Mouse (Mus musculus) midbrain, embryonic 14.5 days (tissue): ENCODE results near the gene Macrod2. TPM values are rescaled to one million over a fixed set of nuclear protein-coding genes. Genes with fewer than 3 reads are reported as not detected.
A peak's percentile ranks its signal among the peaks of the same experiment; 100 is the strongest.

Experiments used
- ATAC-seq: fragments of 200-750 bp; cut with Nextera tagmentation; 2 replicates; pipeline ENCODE4 v1.8.0; 2017; ENCODE audit warnings: moderate number of reproducible peaks, moderate library complexity; ENCODE audit not compliant: low FRiP score, low TSS enrichment
- DNase-seq: peaks from one replicate; pipeline ENCODE4 v3.0.0-alpha.2; 2015
- H3K27ac ChIP-seq: fragments of 300-500 bp; sonication (generic); replicated peaks from 2 replicates; pipeline ENCODE4 v1.5.1; 2014; ENCODE audit warnings: mild to moderate bottlenecking, low read depth, low read length, moderate library complexity
- H3K27me3 ChIP-seq: fragments of 300-500 bp; sonication (generic); 2 replicates; pipeline ENCODE4 v1.6.1; 2014; ENCODE audit warnings: low read length, control low read depth, mixed read lengths; ENCODE audit not compliant: control insufficient read depth, insufficient read depth
- H3K36me3 ChIP-seq: fragments of 300-500 bp; sonication (generic); 2 replicates; pipeline ENCODE4 v1.6.1; 2014; ENCODE audit warnings: low read length, control low read depth; ENCODE audit not compliant: control insufficient read depth, insufficient read depth
- H3K4me1 ChIP-seq: fragments of 300-500 bp; sonication (generic); 2 replicates; pipeline ENCODE4 v1.6.1; 2014; ENCODE audit warnings: mild to moderate bottlenecking, antibody characterized with exemption, low read length, control low read depth; ENCODE audit not compliant: control insufficient read depth, insufficient read depth
- H3K4me2 ChIP-seq: fragments of 300-500 bp; sonication (generic); 2 replicates; pipeline ENCODE4 v1.6.1; 2014; ENCODE audit warnings: mild to moderate bottlenecking, low read length, moderate library complexity
- H3K4me3 ChIP-seq: fragments of 300-500 bp; sonication (generic); replicated peaks from 2 replicates; pipeline ENCODE4 v1.5.1; 2014; ENCODE audit warnings: low read depth, low read length
- H3K9ac ChIP-seq: fragments of 300-500 bp; sonication (generic); replicated peaks from 2 replicates; pipeline ENCODE4 v1.6.1; 2014; ENCODE audit warnings: mild to moderate bottlenecking, low read length, moderate library complexity
- H3K9me3 ChIP-seq: fragments of 300-500 bp; sonication (generic); 2 replicates; pipeline ENCODE4 v1.6.1; 2016; ENCODE audit warnings: low read length, control low read depth, mixed read lengths; ENCODE audit not compliant: control insufficient read depth
- WGBS: fragments of 180-500 bp; shearing (Covaris S2); extraction: QIAGEN DNeasy Blood & Tissue Kit; methylation state at CpG from one replicate; pipeline ENCODE4 v1.1.7; 2014; 5-methylcytosine and 5-hydroxymethylcytosine counted together
- polyA plus RNA-seq: library from polyadenylated mRNA; unstranded; fragments of >200 nt; fragmentation: Nextera tagmentation; extraction: Ambion mirVana; gene quantifications from 2 replicates; pipeline ENCODE4 v1.2.1, GENCODE M21; 2014

Macrod2 gene
- polyA plus RNA-seq, 1 experiment from 2014 or later = 61.4 TPM

DNA sequence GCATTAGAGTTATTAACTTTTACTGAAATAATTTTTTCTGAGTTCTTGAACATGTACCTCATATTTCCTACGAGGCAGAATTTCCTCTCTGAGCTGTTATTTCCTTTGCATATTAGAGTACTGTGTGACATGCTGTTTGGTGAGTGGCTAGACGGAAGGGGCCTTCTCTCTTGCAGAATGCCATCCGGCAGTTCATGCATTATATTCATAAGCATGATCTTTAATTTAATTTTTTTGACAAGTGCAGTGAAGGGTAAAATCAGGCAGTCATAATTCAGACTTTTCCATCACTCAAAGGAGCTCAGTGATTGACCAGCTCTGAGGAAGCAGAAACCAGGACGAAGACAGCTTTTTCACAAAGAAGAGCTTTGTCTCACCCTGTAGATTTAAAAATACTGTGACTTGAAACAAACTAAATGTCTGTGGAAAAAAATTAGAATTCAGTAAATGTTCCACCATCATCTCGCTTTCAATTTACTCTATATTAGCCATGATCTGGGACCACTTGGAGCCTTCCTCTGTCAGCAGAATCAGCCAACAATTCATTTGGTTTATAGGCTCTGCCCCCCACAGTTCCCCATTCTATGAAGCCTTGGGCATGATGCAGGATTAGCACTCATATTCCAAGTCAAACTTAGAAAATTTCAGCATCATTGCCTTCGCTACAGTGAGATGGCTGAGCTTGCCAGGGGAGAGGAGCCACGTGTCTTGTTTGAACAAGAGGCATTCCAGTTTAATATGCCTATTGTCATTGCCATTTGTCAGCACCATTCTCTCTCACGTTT lies 1827.2 kb downstream of the Macrod2 start:
- Histone ChIP-seq H3K4me3 (no peak overlapping the region), H3K9ac (no peak overlapping the region), H3K9me3 (no peaks in the 10 kb centered on the region), H3K27ac (no peak overlapping the region), H3K4me1 (no peaks in the 10 kb centered on the region), H3K4me2 (no peak overlapping the region), H3K36me3 (no peaks in the 10 kb centered on the region), H3K27me3 (no peaks in the 10 kb centered on the region)
- 52% methylated on average over 8 of the region's 8 CpGs for WGBS
- DNase-seq (peak; percentile 32), ATAC-seq (no peak)

DNA sequence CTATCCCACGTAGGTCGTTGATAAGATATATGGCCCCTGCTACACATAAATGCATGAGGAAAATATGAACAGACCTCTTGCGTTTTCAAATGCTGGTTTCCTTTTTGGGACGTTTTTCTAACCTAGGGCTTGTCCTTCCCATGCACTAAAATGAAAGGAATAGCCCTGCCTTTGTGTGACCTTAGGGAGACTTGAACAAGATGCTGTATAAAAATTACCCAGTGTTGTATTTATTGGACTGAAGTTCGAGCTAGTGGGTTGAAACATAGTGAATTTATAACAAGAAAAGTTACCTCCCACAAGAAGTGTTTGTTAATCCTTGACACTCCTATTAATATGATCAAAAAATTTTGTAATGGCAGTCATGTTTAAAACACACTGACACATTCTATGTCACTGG lies 1827.8 kb downstream of the Macrod2 start:
- H3K27ac ChIP-seq = no peak overlapping the region
- DNase-seq (no peak), ATAC-seq (no peak)
- H3K4me2 ChIP-seq = no peak overlapping the region
- 88% methylated on average over 5 of the region's 5 CpGs for WGBS
- H3K36me3 ChIP-seq = no peaks in the 10 kb centered on the region
- H3K9ac ChIP-seq = no peak overlapping the region
- no peaks in the 10 kb centered on the region for H3K9me3 ChIP-seq
- H3K4me3 ChIP-seq = no peak overlapping the region
- no peaks in the 10 kb centered on the region for H3K27me3 ChIP-seq
- no peaks in the 10 kb centered on the region for H3K4me1 ChIP-seq

DNA sequence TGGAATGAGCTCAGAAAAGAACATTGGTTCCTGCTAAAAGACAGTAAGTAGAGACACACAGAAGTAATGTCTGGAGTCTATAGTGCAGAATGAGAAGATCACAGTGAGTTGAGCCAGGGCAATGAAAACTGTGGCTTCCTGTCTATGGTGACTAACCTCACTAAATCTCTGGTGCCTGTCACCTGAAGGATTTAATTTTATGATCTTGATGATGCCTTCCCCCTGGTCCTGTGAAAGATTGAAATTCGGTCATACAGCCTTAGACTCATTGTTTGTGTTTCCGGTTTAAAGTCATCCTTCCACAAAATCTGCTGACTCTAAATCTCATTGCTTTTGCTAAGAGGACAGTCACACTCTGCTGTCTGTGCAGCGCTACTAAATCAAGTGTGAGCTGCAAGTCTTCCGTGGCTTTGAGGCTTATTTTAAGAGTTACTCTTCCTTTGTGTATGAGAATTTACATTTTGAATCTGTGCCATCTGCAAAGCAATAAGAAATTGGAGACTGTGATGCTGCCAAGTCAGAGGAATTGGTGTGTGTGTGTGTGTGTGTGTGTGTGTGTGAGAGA lies 1836.0 kb downstream of the Macrod2 start:
- Histone ChIP-seq H3K4me2 (no peak overlapping the region), H3K36me3 (no peaks in the 10 kb centered on the region), H3K9me3 (no peaks in the 10 kb centered on the region), H3K9ac (no peak overlapping the region), H3K27ac (no peak overlapping the region), H3K27me3 (no peaks in the 10 kb centered on the region), H3K4me3 (no peak overlapping the region), H3K4me1 (no peaks in the 10 kb centered on the region)
- ATAC-seq = no peak
- no peak for DNase-seq
- WGBS = 80% methylated on average over 4 of the region's 4 CpGs

DNA sequence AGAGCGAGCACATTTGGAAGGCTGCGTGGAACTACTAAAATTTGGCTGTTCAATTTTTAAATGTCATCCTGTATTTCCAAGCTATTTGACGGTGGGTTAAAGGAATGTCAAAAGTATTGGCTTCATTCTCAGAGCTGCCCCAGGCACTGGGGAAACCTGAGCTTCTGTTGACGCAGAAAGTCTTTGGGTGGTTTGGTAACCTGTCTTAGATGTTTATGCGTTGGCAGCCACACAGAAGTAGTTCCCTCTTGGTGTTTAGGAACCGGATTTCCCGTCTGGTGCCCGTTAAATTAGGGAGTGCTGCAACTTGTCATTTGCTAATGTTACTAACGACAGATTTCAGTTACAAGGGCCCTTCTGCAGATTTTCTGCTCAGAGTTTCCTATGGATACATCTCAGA lies 1837.7 kb downstream of the Macrod2 start:
- Histone ChIP-seq H3K4me1 (no peaks in the 10 kb centered on the region), H3K36me3 (no peaks in the 10 kb centered on the region), H3K27ac (no peak overlapping the region), H3K9me3 (no peaks in the 10 kb centered on the region), H3K27me3 (no peaks in the 10 kb centered on the region), H3K9ac (no peak overlapping the region), H3K4me2 (no peak overlapping the region), H3K4me3 (no peak overlapping the region)
- ATAC-seq (no peak), DNase-seq (no peak)
- 93% methylated on average over 9 of the region's 9 CpGs for WGBS

DNA sequence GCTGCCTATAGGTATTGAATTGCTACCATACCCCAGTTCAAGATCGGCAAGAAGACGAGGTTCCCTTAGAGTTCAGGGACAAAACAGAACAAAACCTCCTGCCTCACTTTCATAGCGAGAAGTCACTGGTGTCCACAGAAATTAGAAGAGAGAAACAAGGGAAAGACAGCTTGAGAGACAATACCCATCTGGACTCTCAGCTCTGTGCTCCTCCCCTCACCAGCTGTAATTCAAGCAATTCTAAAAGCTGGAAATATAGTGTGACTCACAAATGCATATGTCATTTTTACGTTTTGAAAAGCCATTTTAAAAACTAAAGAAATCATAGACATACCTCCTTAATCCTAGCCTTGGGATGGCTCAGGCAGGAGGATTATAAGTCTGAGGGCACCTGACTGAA lies 1848.4 kb downstream of the Macrod2 start:
- Histone ChIP-seq H3K4me2 (no peak overlapping the region), H3K27ac (no peak overlapping the region), H3K27me3 (no peaks in the 10 kb centered on the region), H3K4me1 (no peaks in the 10 kb centered on the region), H3K9me3 (no peaks in the 10 kb centered on the region), H3K4me3 (no peak overlapping the region), H3K36me3 (no peaks in the 10 kb centered on the region), H3K9ac (no peak overlapping the region)
- 90% methylated on average over 4 of the region's 4 CpGs for WGBS
- DNase-seq (no peak), ATAC-seq (no peak)

DNA sequence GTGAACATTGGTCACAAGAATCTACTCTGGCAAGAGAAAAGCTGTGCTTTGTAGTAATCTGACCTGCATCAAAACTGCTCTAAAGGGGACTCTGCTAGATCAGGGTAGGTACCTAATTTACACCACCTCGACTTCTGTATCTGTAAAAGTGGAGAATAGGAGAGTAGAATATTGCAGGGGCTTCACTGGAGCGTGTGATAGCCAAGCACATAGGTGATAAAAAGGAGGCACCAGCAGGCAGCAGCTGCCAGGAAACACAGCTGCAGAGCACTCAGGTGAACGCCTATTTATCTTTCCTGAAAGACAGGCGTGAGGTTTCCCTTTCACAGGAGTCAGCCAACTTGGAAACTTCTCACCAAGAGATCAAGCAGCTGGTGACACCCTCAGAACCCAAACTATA lies 1855.3 kb downstream of the Macrod2 start:
- Histone ChIP-seq H3K4me3 (no peak overlapping the region), H3K4me1 (peaks cover 12% of the 10 kb centered on the region), H3K27ac (no peak overlapping the region), H3K9me3 (no peaks in the 10 kb centered on the region), H3K36me3 (no peaks in the 10 kb centered on the region), H3K4me2 (no peak overlapping the region), H3K9ac (no peak overlapping the region), H3K27me3 (no peaks in the 10 kb centered on the region)
- DNase-seq = no peak
- ATAC-seq = no peak
- WGBS = 80% methylated on average over 4 of the region's 4 CpGs

DNA sequence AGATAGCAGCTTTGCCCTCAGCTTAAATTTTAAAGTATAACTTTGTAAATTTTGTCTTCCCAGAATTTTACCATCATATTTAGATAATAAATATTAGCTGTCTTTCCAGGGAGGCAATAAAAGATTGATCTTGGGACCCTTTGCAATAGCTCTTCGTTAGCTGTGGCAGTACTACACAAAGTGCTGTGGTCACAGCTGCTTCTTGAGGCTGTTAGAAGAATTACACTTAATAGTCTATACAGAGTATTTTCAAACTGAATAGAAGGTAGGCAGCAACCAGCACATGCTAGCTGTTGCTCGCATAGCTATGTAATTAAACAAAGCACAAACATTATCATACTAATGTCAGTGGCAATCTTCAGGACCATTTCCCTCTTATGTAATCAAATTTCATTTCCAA lies 1856.4 kb downstream of the Macrod2 start:
- Histone ChIP-seq H3K4me2 (no peak overlapping the region), H3K36me3 (no peaks in the 10 kb centered on the region), H3K4me3 (no peak overlapping the region), H3K4me1 (peaks cover 12% of the 10 kb centered on the region), H3K9me3 (no peaks in the 10 kb centered on the region), H3K27me3 (no peaks in the 10 kb centered on the region), H3K27ac (no peak overlapping the region), H3K9ac (no peak overlapping the region)
- peak; percentile 31 for DNase-seq
- 85% methylated on average over 2 of the region's 2 CpGs for WGBS
- no peak for ATAC-seq

DNA sequence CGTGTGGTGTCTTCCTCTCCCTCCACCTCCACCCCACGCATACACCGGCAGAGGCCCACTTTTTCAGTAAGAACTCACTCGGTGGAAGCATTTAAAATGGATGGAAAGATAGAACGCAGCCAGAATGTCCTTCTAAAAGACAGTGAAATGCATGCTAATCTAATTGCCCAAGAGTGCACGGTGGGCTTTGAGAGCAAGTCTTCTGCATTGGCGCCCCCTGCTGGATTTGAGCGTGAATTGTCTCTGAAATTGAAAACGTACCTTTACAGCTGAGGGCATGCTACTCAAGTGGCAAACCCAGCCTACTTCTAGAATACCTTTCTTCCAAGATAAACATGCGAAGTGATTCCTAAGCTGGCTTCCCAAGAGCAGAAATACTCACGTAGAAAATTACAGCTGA lies 1858.8 kb downstream of the Macrod2 start:
- no peak overlapping the region for H3K9ac ChIP-seq
- peak; percentile 93 for DNase-seq
- H3K27ac ChIP-seq = peak overlapping the region; percentile 55; the same call in 1 of the 2 replicates
- no peaks in the 10 kb centered on the region for H3K27me3 ChIP-seq
- H3K36me3 ChIP-seq = no peaks in the 10 kb centered on the region
- H3K9me3 ChIP-seq = no peaks in the 10 kb centered on the region
- H3K4me2 ChIP-seq = peak overlapping the region; percentile 45
- 0 out of 2 replicates have a peak overlapping the region, but pooled peaks have one; percentile 13 for H3K4me3 ChIP-seq
- 7% methylated on average over 11 of the region's 11 CpGs for WGBS
- peak; percentile 70 for ATAC-seq
- peaks cover 12% of the 10 kb centered on the region for H3K4me1 ChIP-seq

DNA sequence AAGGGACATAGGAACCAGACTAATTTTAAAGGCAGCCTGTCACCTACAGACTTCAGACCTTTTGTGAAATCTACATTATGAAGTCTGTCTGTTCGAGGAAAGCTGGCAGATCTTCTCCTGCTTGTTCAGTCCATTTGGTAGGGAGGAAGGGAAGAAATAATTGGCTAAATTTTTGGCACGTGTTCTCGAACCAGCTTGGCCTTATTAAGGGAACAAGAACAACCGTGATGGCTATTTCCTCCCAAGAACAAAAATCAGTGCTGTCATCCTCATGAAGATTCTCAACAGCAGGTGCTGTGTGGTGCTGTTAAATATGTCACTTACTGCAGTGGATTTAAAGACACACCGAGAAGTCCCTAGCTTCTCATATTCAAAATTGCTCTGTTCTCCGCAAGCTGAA lies 1859.5 kb downstream of the Macrod2 start:
- H3K9me3 ChIP-seq = no peaks in the 10 kb centered on the region
- H3K36me3 ChIP-seq = no peaks in the 10 kb centered on the region
- H3K27ac ChIP-seq = no peak overlapping the region
- H3K9ac ChIP-seq = no peak overlapping the region
- DNase-seq = no peak
- no peaks in the 10 kb centered on the region for H3K27me3 ChIP-seq
- peaks cover 12% of the 10 kb centered on the region for H3K4me1 ChIP-seq
- H3K4me2 ChIP-seq = no peak overlapping the region
- H3K4me3 ChIP-seq = no peak overlapping the region
- ATAC-seq = no peak
- WGBS = 80% methylated on average over 6 of the region's 6 CpGs
